Mouse (Mus musculus): Measurements from ENCODE around the gene Plcg2. TPM values are rescaled to one million over a fixed set of nuclear protein-coding genes. Genes with fewer than 3 reads are reported as not detected.

Plcg2 gene
- total and polyA plus RNA-seq, 2 experiments from 2014 or later = 1.1 to 1.8 TPM

GRCm38 (mm10) chr8:117578856-117579255 is 80.8 kb downstream of the Plcg2 start:
- Histone ChIP-seq H3K36me3 (ENCODE audit: insufficient read depth) (no peaks in the 10 kb centered on the region), H3K4me2 (ENCODE audit: low read depth) (no peak overlapping the region), H3K4me3 (ENCODE audit: low read depth, low read length) (no peak overlapping the region), H3K9me3 (ENCODE audit: low read length) (no peaks in the 10 kb centered on the region), H3K27ac (ENCODE audit: low read depth, low read length) (no peak overlapping the region), H3K27me3 (ENCODE audit: insufficient read depth, low read length) (no peaks in the 10 kb centered on the region), H3K4me1 (ENCODE audit: insufficient read depth) (no peaks in the 10 kb centered on the region), H3K9ac (no peak overlapping the region)
- ATAC-seq (no peak), DNase-seq (no peak)
- WGBS = 89% methylated on average over 6 of the region's 6 CpGs
- TF ChIP-seq CTCF (IDR thresholded peaks at IDR 0.05; ENCODE audit: low read depth) = no peak

GRCm38 (mm10) chr8:117593862-117594261 is 95.8 kb downstream of the Plcg2 start:
- no peaks in the 10 kb centered on the region for H3K36me3 ChIP-seq (ENCODE audit: insufficient read depth)
- no peaks in the 10 kb centered on the region for H3K27me3 ChIP-seq (ENCODE audit: insufficient read depth, low read length)
- no peak overlapping the region for H3K4me2 ChIP-seq (ENCODE audit: low read depth)
- WGBS = 78% methylated on average over 5 of the region's 5 CpGs
- no peaks in the 10 kb centered on the region for H3K9me3 ChIP-seq (ENCODE audit: low read length)
- no peak overlapping the region for H3K9ac ChIP-seq
- no peaks in the 10 kb centered on the region for H3K4me1 ChIP-seq (ENCODE audit: insufficient read depth)
- no peak for TF ChIP-seq CTCF (IDR thresholded peaks at IDR 0.05; ENCODE audit: low read depth)
- no peak overlapping the region for H3K4me3 ChIP-seq (ENCODE audit: low read depth, low read length)
- no peak overlapping the region for H3K27ac ChIP-seq (ENCODE audit: low read depth, low read length)
- ATAC-seq (no peak), DNase-seq (no peak)

GRCm38 (mm10) chr8:117595001-117595400 is 96.9 kb downstream of the Plcg2 start:
- H3K36me3 ChIP-seq (ENCODE audit: insufficient read depth) = no peaks in the 10 kb centered on the region
- no peak overlapping the region for H3K4me3 ChIP-seq (ENCODE audit: low read depth, low read length)
- H3K27ac ChIP-seq (ENCODE audit: low read depth, low read length) = no peak overlapping the region
- no peaks in the 10 kb centered on the region for H3K27me3 ChIP-seq (ENCODE audit: insufficient read depth, low read length)
- DNase-seq (no peak), ATAC-seq (no peak)
- no peak overlapping the region for H3K4me2 ChIP-seq (ENCODE audit: low read depth)
- no peak for TF ChIP-seq CTCF (IDR thresholded peaks at IDR 0.05; ENCODE audit: low read depth)
- 71% methylated on average over 2 of the region's 2 CpGs for WGBS
- H3K4me1 ChIP-seq (ENCODE audit: insufficient read depth) = no peaks in the 10 kb centered on the region
- no peaks in the 10 kb centered on the region for H3K9me3 ChIP-seq (ENCODE audit: low read length)
- H3K9ac ChIP-seq = no peak overlapping the region

GRCm38 (mm10) chr8:117596777-117597176 is 98.7 kb downstream of the Plcg2 start:
- Histone ChIP-seq H3K4me3 (ENCODE audit: low read depth, low read length) (no peak overlapping the region), H3K9ac (no peak overlapping the region), H3K4me2 (ENCODE audit: low read depth) (no peak overlapping the region), H3K27ac (ENCODE audit: low read depth, low read length) (no peak overlapping the region), H3K4me1 (ENCODE audit: insufficient read depth) (no peaks in the 10 kb centered on the region), H3K36me3 (ENCODE audit: insufficient read depth) (no peaks in the 10 kb centered on the region), H3K9me3 (ENCODE audit: low read length) (no peaks in the 10 kb centered on the region), H3K27me3 (ENCODE audit: insufficient read depth, low read length) (no peaks in the 10 kb centered on the region)
- ATAC-seq (no peak), DNase-seq (no peak)
- no peak for TF ChIP-seq CTCF (IDR thresholded peaks at IDR 0.05; ENCODE audit: low read depth)
- 88% methylated on average over 5 of the region's 5 CpGs for WGBS

GRCm38 (mm10) chr8:117600839-117601238 is 102.7 kb downstream of the Plcg2 start:
- no peak overlapping the region for H3K4me3 ChIP-seq (ENCODE audit: low read depth, low read length)
- no peak for ATAC-seq
- H3K36me3 ChIP-seq (ENCODE audit: insufficient read depth) = no peaks in the 10 kb centered on the region
- peak; percentile 74 for TF ChIP-seq CTCF (IDR thresholded peaks at IDR 0.05; ENCODE audit: low read depth)
- no peaks in the 10 kb centered on the region for H3K27me3 ChIP-seq (ENCODE audit: insufficient read depth, low read length)
- H3K27ac ChIP-seq (ENCODE audit: low read depth, low read length) = no peak overlapping the region
- 70% methylated on average over 13 of the region's 13 CpGs for WGBS
- H3K4me1 ChIP-seq (ENCODE audit: insufficient read depth) = no peaks in the 10 kb centered on the region
- no peak overlapping the region for H3K9ac ChIP-seq
- H3K9me3 ChIP-seq (ENCODE audit: low read length) = no peaks in the 10 kb centered on the region
- H3K4me2 ChIP-seq (ENCODE audit: low read depth) = no peak overlapping the region
- DNase-seq = no peak

GRCm38 (mm10) chr8:117604101-117604500 is 106.0 kb downstream of the Plcg2 start:
- 78% methylated on average over 12 of the region's 12 CpGs for WGBS
- no peak for ATAC-seq

GRCm38 (mm10) chr8:117604671-117605070 is 106.6 kb downstream of the Plcg2 start:
- Histone ChIP-seq H3K27ac (ENCODE audit: low read depth, low read length) (no peak overlapping the region), H3K4me3 (ENCODE audit: low read depth, low read length) (no peak overlapping the region), H3K27me3 (ENCODE audit: insufficient read depth, low read length) (no peaks in the 10 kb centered on the region), H3K4me2 (ENCODE audit: low read depth) (no peak overlapping the region), H3K9me3 (ENCODE audit: low read length) (no peaks in the 10 kb centered on the region), H3K36me3 (ENCODE audit: insufficient read depth) (no peaks in the 10 kb centered on the region), H3K4me1 (ENCODE audit: insufficient read depth) (no peaks in the 10 kb centered on the region), H3K9ac (no peak overlapping the region)
- 86% methylated on average over 14 of the region's 14 CpGs for WGBS
- DNase-seq (no peak), ATAC-seq (no peak)
- no peak for TF ChIP-seq CTCF (IDR thresholded peaks at IDR 0.05; ENCODE audit: low read depth)

More at GRCm38 (mm10) chr8:117604101-117604500, 106.0 kb downstream of the Plcg2 start:
- Histone ChIP-seq H3K4me1 (ENCODE audit: insufficient read depth) (no peaks in the 10 kb centered on the region), H3K4me2 (ENCODE audit: low read depth) (no peak overlapping the region), H3K36me3 (ENCODE audit: insufficient read depth) (no peaks in the 10 kb centered on the region), H3K27me3 (ENCODE audit: insufficient read depth, low read length) (no peaks in the 10 kb centered on the region), H3K9me3 (ENCODE audit: low read length) (no peaks in the 10 kb centered on the region), H3K9ac (no peak overlapping the region), H3K27ac (ENCODE audit: low read depth, low read length) (no peak overlapping the region), H3K4me3 (ENCODE audit: low read depth, low read length) (no peak overlapping the region)
- peak; percentile 3 for DNase-seq
- no peak for TF ChIP-seq CTCF (IDR thresholded peaks at IDR 0.05; ENCODE audit: low read depth)

- WGBS = 88% methylated on average over 8 of the region's 8 CpGs
- Histone ChIP-seq H3K36me3 (ENCODE audit: insufficient read depth) (no peaks in the 10 kb centered on the region), H3K4me2 (ENCODE audit: low read depth) (no peak overlapping the region), H3K27me3 (ENCODE audit: insufficient read depth, low read length) (no peaks in the 10 kb centered on the region), H3K9ac (no peak overlapping the region), H3K9me3 (ENCODE audit: low read length) (no peaks in the 10 kb centered on the region), H3K4me1 (ENCODE audit: insufficient read depth) (no peaks in the 10 kb centered on the region), H3K27ac (ENCODE audit: low read depth, low read length) (no peak overlapping the region), H3K4me3 (ENCODE audit: low read depth, low read length) (no peak overlapping the region)
- TF ChIP-seq CTCF (IDR thresholded peaks at IDR 0.05; ENCODE audit: low read depth) = no peak
- DNase-seq (no peak), ATAC-seq (no peak)
Observed at GRCm38 (mm10) chr8:117605201-117605600, 107.1 kb downstream of the Plcg2 start.

All from forebrain, postnatal 0 days (tissue).